Mouse (Mus musculus) layer of hippocampus, adult 11-12 months (tissue): ENCODE measurements around the gene Rassf8.

Experiments used
- DNase-seq: peaks from one replicate; pipeline ENCODE4 v3.0.0; 2022; ENCODE audit warnings: low spot score

Rassf8 gene

DNA sequence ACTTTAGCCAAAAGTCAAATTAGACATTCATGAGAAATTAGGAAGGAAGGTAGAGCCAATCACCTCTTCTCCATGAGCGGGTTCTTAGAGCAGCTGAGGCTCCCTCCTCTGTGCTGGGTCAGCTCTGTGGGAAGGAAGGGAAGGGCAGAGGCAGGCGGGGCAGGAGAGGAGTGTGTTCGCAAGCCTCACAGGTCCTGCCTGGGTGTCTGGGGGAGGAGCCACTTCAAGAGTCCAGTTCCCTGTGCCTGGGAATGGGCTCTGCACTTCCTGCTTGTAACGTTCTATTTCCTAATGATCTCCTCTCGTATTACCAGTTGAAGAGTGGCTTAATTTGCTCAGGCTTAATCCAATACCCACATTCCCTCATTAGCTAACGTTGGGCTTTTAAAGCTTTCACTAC lies 32.8 kb downstream of the Rassf8 start:
- DNase-seq, result no peak

DNA sequence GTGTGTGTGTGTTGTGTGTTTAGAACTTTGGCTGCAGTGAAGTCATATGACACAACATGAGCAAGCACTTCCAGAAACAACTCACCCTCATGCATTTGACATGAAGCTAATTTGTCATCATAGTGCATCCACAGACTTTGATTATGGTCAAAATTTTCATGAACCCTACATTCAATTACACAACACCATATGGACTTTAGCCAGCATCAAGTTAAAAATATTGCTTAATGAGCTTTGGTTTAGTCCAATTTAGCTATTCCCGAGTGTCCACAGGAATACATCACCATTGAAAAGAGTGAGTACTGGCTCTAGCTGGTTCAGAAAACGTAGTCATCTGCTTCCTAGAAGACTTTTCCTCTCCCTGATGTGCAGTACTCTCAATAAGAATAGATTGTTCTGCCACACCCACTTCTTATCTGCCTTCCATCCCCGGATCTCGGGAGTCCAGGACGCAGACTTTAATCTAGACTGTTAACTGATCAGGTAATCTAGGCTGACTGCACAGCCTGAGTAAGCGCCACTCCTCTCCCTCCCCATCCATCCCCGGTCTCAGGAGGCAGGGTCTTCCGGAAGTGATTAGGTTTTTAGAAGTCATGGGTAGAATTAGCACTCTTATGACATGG lies 33.7 kb downstream of the Rassf8 start:
- no peak for DNase-seq

DNA sequence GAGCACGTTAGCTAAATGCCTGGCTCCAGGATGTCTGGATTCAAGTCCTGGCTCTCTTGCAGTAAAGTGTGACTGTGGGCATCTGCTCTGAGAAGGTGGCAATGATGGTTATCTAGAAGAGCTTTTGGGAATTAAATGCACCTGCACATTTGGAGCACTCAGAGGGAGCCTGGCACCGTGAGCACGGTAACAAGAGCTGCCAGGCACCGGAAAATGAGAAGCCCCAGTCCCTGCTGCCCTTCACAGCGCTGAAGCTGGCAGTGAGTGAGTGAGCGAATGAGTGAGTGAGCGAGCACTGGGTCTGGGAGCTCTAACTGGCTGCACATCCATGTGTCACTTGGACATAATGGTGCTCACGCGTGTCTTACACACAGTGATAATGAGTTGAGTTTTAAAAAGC lies 34.7 kb downstream of the Rassf8 start:
- DNase-seq, result no peak

DNA sequence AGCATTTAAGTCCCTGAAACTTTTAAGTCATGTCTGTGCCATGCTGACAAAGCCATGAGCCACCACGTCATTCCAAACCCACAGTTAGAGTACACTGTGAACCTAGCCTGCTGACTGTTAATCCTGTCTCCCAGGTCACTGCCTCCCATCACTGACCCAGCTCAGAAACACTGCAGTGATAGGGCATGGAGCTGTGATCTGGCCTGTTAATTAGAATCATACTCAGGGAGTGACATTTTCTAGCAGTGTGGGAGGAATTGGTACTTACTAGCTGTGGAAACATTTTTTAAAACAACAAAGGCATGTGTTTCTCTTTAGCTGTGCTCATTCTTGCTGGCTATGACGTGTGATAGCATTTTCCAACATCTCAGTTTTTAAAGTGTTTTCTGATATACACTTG lies 35.4 kb downstream of the Rassf8 start:
- DNase-seq, result no peak

DNA sequence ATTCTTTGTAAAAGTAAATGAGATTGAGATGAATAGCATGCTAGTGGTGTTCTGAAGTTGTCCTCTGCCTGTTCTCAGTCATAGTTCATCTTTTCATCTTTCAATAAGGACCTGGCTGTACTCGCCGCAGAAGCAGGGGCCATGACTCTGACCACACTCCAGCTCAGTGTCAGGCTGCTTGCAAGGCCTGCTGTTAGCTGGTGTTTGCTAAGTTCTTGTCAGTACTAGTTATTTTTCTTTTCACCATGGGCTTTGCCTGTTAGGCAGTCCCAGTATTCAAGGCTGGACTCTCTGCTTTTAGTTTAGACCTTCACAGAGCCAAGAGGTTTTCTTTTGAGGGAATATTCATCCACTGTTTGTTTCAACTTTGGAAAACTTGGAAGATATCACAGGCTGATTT lies 40.8 kb downstream of the Rassf8 start:
- no peak for DNase-seq

DNA sequence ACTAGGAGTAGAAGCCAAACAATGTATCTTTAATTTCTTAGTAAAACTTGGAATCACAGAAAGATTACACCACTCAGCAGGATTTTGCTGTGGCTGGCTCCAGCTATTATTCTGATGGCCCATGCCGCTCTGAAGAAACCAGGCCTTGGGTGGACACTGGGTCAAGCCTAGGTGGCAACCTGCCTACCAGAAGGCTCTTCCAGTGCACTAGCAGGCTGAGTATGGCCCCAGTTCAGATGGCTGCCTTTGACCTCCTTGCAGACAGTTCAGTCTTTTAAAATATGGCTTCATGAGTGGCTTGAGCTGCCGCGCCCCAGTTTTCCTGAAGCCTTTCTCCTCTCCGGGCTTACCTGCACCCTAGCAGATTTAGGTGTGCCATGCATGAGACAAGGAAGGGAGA lies 43.2 kb downstream of the Rassf8 start:
- DNase-seq, result no peak

DNA sequence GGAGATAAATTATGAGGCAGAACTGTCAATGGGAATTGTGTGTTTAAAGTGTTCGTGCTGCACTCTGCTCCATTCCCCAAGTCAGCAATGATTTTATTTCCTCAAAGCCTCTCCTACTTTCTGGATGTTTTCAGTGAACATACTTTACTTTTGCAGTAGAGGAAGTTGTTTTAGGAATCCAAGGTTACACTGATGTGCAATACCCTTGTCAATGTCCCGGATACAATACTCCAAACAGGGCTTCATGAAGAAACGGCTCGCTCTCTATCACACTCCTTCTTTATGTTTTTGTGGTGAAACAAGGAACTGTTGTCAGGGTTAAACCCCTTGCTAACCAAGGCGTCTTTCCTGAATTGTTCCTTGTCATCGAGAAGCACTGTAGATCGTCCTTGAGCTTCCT lies 45.8 kb downstream of the Rassf8 start:
- no peak for DNase-seq

DNA sequence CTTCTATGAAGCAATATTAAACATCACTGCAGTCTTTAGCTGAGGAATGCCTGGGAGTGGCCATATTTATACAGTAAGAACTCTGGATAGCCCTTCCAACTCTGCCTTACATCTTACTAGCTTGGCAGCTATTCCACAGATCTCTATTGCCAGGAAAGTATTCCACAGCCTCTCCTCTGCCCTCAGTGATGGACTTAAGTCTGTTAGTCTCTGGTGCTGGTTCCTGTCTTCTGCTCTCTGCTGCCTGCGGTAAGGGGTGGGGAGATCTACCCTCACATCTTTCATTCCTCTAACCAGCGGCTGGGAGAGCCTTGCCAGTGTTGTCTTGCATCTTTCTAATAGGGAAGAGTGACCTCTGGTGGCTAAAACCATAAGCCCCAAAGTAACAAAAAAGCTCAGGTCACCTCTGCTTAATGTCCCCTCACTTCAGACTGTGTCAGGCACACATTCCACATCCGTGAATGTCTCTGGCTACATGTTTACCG lies 46.6 kb downstream of the Rassf8 start:
- peak; percentile 76 for DNase-seq

DNA sequence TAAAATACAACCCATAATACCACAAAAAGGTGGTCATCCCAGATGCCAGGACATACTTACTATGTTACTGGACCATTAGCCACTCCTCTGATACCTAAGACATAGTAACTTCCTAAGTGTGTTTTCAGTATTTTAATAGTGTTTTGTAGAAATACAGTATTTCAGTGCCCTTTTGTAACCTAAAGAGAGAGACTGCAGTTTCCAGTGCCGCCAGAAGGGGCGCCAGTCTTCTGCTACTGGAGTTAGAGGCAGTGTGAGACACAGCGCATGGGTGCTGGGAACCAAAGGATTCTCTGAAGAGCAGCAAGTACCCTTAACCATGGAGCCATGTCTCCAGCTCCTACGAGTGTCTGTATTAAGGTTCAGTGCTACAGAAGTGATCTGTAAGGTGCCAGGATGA lies 48.1 kb downstream of the Rassf8 start:
- no peak for DNase-seq

DNA sequence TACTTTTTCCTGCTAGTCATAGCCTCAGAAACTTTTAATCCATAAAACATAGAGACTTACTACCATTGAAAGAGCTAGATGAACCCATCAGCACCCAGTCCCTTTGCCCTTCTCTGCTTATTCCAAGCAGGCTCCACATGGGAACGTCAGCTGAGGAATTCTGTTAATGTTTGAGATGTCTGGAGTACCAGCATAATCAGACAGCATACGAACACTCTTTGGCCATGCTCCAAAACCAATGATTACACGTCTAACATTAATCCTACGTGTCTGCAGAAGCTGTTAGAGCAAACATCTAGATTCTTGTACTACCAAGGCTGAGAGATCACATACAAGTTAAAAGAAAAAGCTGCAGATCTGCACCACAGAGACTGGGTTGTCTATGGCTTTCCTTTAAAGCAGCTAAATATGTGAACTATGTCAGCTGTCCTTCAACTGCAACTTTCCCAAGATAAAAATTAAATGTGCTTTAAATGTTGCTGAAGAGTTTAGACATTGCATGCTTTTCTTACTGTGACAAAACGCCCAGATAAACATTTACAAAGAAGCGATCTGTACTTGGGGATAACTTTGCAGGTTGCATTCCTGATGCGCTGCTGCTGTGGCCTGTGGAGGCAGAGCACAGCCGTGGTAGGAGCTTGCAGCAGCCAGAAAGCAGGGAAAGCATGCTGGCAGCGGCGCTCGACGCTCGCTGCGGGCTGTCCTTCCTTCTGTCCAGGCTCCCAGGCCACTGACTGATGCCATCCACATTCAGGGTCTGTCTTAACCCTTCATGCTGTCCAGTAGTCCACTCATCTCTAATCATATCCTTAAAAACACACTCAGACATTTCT lies 49.9 kb downstream of the Rassf8 start:
- DNase-seq, result no peak

DNA sequence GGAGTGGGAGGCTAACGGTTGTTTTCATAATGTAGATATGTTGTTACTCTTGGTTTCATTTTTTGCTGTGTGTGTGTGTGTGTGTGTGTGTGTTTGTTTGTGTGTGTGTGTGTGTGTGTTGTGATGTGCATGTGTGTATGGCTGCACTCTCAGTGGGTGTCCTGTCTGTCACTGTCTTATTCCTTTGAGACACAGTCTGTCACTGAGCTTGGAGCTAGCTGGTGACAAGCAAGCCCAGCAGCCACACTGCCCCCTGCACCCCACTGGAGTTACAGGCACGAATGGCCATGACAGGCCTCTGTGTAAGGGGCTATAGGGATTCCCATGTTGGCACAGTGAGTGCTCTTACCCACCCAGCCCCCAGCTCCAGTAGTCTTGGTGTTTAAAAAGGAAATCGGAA lies 51.1 kb downstream of the Rassf8 start:
- no peak for DNase-seq

DNA sequence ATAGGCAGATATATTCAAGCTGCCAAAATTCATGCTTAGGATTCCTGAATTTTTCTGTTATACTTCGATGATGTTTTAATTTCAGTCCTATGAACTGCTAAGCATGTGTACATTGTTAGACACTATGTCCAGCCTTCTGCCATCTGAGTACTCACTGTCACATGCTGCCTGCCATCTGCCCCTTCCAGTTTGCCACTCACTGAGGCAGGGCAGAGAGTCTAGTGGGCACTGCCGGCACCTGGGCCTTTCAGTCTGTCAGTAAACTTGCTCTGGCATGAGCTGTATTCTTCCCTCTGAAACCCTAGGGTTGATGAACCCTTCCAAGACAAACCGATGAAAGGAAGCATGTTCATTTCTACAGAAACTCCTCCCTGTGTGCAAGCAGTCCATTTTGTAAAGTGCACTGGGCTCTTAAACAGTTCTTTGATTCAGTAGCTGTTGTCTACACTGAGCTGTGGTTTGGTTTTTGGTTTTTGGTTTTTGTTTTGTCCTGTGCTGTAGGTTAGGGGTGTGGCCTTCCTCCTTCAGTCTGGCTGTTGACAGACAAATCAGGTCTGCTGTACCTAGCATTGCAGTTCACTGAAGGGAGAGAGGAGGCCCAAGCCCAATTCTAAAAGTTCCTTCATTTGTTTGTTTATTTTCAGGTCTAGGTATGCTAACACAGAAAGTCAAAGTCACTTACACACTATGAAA lies 55.4 kb downstream of the Rassf8 start:
- DNase-seq, result no peak

DNA sequence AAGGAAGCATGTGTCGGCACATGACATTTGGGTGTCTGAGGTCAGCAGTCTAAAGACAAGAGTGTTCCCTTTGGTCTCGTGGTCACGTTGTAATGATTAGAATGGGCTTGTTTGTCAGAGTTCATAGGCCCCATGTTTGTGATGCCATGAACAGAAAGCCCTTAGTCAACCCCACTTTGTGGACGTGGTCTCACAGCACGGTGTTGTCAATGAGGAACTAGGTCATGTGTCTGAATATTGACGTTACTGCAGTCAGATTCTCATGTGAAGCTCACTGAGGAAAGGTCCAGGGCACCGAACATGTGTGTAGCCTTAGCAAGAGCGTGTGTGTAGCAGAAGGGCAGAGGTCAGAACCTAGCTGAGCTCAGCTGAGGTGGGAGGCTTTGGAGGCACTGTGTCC lies 56.3 kb downstream of the Rassf8 start:
- DNase-seq, result no peak

DNA sequence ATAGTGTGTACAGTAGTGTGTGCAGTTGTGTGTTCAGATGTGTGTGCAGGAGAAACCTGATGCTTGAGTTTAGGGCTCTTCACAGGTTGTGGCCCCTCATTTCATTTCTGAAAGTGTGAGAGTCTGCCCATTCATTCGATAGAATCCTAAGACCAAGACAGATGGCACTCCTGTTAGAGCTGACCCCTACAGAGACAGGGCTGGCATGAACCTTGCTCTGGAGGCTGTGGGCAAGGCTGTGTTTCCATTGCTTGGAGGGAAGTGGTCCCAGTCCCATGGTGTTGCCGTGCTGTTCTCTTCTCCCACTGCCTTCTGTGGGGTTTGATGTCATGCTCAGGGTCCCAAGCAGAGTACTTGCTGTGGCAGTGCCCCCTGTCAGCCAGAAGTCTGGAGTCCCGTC lies 57.7 kb downstream of the Rassf8 start:
- no peak for DNase-seq

DNA sequence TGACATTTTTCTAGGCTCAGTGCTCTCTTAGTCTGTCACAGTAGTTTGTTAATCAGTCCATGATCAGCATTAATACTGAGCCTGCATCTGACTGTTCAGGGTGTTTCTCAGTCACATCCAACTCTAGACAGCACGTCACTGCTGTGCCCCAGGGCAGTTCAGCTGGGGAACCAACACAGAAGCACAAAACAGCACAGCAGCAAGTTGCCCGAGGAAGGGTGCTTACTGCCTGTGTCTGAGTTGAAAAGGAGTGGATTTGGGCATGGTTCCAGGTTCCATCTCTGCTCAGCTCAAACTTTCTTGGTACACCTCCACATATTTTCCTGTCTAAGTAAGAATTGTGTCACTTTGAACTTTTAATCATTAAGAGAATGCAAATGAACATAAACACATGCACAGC lies 60.2 kb downstream of the Rassf8 start:
- no peak for DNase-seq

DNA sequence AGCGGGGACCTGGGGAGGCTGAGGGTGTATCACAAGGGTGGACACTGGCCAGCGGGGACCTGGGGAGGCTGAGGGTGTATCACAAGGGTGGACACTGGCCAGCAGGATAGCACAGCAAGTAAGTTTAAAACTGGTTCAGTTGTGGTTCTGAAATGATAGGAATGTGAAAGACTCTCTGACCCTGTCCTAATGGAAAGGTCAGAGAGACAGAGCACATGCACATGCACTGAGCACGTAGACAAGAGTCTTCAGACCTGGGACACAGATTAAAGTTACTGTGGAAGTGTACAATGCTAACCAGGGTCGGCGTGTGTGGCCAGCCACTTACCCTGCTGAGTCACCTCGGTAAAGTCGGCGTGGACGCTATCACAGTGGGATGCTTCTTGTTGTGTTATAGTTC lies 61.4 kb downstream of the Rassf8 start:
- DNase-seq, result no peak

DNA sequence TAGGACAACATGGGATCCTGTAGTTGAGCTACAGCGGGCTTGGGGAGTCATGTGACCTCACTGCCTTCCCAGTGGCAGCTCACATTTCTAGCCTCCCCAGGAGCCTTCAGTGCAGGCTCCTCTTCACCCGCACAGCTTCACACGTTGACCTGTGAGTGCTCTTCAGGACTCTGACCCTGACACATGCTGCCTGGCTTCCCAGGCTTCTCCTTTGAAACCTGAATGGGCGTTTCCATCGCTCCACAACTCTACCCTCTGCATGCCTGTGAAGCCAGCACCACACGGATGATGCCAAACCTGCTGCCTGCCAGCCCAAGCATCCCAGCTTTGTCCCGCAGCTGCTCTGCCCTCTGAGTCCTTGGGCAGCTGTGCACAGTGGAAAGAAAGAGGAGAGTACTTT lies 63.0 kb downstream of the Rassf8 start:
- no peak for DNase-seq

DNA sequence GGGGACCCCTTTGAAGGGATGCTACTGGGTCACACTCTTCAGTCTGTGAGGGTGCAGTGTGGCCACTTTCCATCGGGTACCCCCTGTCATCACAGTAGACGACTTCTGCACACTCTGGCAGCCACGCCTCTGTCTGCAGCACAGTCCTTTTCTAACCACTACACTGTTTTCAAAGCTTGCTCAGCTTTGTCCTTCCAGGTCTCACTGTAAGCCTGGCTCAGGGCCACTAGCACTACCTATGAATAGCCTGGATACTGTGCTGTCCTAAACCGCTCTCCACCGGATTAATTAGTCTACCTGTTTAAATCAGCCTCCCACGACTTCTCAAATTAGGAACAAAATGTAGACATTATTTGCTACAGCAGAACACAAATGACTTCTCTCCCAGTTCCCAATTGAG lies 63.5 kb downstream of the Rassf8 start:
- DNase-seq, result no peak

DNA sequence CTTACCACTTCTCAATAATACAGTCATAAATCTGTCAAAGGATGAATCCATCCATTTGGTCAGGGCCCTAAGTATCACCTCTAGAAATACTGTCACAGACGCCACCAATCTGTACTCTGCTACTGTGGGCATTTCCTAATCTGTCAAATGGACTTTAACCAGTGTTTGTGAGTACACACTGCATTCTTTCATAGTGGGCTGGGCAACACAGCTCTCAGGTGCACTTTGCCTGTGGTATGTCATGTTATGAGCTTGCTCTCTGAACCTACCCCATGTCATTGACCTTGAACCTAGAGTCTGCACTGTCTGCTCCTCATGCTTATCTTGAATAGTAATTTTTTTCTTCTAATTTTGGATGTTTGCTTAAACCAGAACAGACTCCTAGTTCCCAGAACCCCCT lies 64.6 kb downstream of the Rassf8 start:
- DNase-seq, result no peak

DNA sequence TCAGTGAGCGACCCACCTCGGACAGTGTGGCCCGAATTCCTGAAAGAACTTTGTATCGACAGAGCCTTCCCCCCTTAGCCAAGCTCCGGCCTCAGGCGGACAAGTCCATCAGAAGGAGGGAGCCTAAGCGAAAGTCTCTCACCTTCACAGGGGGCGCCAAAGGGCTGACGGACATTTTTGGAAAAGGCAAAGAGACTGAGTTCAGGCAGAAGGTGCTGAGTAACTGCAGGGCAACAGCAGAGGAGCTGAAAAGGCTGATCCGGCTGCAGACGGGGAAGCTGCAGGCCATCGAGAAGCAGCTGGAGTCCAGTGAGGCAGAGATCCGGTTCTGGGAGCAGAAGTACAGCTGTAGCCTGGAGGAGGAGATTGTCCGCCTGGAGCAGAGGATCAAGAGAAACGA lies 68.7 kb downstream of the Rassf8 start:
- no peak for DNase-seq

DNA sequence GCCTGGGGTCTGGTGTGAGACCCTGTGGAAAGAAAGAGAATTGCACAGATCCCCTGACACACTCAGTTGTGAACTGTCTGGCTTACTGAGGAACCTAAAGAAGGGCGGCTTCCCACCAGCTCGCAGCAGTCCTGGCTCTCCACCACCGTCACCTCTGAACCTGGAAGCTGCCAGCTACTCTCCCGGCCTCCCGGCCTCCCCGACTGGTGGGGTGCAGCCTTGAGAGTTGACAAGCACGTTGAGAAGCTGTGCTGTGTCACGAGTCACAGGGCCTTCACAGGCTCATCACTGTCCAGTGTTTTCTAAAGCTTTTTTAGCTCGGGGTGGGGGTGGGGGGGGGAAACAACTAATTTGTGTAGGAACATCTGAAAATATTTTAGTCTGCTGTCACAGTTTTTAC lies 72.6 kb downstream of the Rassf8 start:
- DNase-seq, result no peak

DNA sequence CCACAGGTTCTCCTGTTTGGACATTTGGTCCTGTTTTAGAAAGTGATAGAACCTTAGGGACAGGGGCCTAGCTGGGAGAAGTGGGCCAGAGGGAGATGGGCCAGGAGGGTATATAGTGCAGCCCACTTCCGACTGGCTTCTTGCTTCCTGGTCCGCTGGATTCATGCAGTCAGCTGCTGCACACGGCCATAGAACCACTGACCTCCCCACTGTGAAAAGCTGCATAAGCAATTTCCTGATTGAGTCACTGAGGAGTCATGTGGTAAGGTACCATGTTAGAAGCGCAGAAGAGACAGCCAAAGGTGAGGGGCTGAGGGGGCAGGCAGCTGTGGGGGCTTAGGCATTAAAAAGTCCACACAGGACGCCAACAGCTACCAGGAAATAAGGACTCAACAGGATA lies 75.7 kb downstream of the Rassf8 start:
- DNase-seq, result no peak

DNA sequence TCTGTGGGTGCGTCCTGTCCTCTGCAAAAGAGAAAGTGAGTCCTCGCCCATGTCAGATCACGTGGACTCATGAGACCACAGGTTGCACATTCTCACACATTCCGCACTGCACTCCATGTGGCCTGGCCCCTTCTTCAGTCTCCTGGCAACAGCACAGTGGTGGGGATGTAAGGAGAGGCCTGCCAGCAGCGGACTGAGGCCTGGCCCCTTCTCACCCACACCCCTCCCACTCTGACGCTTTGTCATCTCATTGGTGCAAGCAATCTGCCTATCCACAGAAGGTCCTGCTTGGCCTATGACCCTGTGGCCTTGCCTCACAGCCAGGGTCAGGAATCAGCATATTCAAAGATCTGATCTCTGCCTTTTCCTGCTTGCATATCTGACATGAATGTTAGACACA lies 76.6 kb downstream of the Rassf8 start:
- no peak for DNase-seq
